Mouse (Mus musculus) midbrain, embryonic 12.5 days (tissue): ENCODE measurements around the gene Apol8. TPM values are rescaled to one million over a fixed set of nuclear protein-coding genes. Genes with fewer than 3 reads are reported as not detected.

Experiments used
- ATAC-seq: fragments of 200-750 bp; cut with Nextera tagmentation; 2 replicates; pipeline ENCODE4 v1.8.0; 2017; ENCODE audit warnings: low read depth, moderate TSS enrichment, moderate library complexity; ENCODE audit not compliant: low FRiP score
- H3K27ac ChIP-seq: fragments of 300-500 bp; sonication (generic); replicated peaks from 2 replicates; pipeline ENCODE4 v1.5.1; 2016; ENCODE audit warnings: mild to moderate bottlenecking
- H3K27me3 ChIP-seq: fragments of 300-500 bp; sonication (generic); 2 replicates; pipeline ENCODE4 v1.6.1; 2016; ENCODE audit warnings: mild to moderate bottlenecking
- H3K36me3 ChIP-seq: fragments of 300-500 bp; sonication (generic); 2 replicates; pipeline ENCODE4 v1.6.1; 2016
- H3K4me1 ChIP-seq: fragments of 300-500 bp; sonication (generic); 2 replicates; pipeline ENCODE4 v1.6.1; 2016
- H3K4me2 ChIP-seq: fragments of 300-500 bp; sonication (generic); replicated peaks from 2 replicates; pipeline ENCODE4 v1.6.1; 2016; ENCODE audit warnings: mild to moderate bottlenecking, moderate library complexity
- H3K4me3 ChIP-seq: fragments of 300-500 bp; sonication (generic); 2 replicates; pipeline ENCODE4 v1.5.1; 2016; ENCODE audit warnings: mild to moderate bottlenecking
- H3K9ac ChIP-seq: fragments of 300-500 bp; sonication (generic); replicated peaks from 2 replicates; pipeline ENCODE4 v1.6.1; 2016; ENCODE audit warnings: mild to moderate bottlenecking, moderate library complexity
- H3K9me3 ChIP-seq: fragments of 300-500 bp; sonication (generic); 2 replicates; pipeline ENCODE4 v1.6.1; 2016; ENCODE audit warnings: mild to moderate bottlenecking
- WGBS: fragments of 180-500 bp; shearing (Covaris S2); methylation state at CpG from one replicate; pipeline ENCODE4 v1.1.7; 2016; 5-methylcytosine and 5-hydroxymethylcytosine counted together
- polyA plus RNA-seq: library from polyadenylated mRNA; unstranded; fragments of >200 nt; fragmentation: Nextera tagmentation; extraction: Ambion mirVana; gene quantifications from 2 replicates; pipeline ENCODE4 v1.2.1, GENCODE M21; 2016

Apol8 gene
- polyA plus RNA-seq, 1 experiment from 2014 or later = 0.40 TPM

GRCm38 (mm10) chr15:77796409-77797035, 39.7 kb upstream of the Apol8 start:
- Histone ChIP-seq H3K4me2 (no peak overlapping the region), H3K9ac (no peak overlapping the region), H3K27ac (no peak overlapping the region), H3K9me3 (no peaks in the 10 kb centered on the region), H3K4me1 (peaks cover 16% of the 10 kb centered on the region), H3K27me3 (no peaks in the 10 kb centered on the region), H3K4me3 (no peak overlapping the region), H3K36me3 (peaks cover 14% of the 10 kb centered on the region)
- 95% methylated on average over 26 of the region's 26 CpGs for WGBS
- ATAC-seq = no peak

- Histone ChIP-seq H3K27ac (no peak overlapping the region), H3K27me3 (no peaks in the 10 kb centered on the region), H3K4me2 (no peak overlapping the region), H3K9me3 (no peaks in the 10 kb centered on the region), H3K36me3 (peaks cover 29% of the 10 kb centered on the region), H3K9ac (no peak overlapping the region), H3K4me1 (peaks cover 16% of the 10 kb centered on the region), H3K4me3 (no peak overlapping the region)
- no peak for ATAC-seq
- WGBS = 91% methylated on average over 13 of the region's 13 CpGs
Measured at GRCm38 (mm10) chr15:77794908-77795356, 38.1 kb upstream of the Apol8 start.

GRCm38 (mm10) chr15:77794138-77794907, 37.5 kb upstream of the Apol8 start:
- no peak overlapping the region for H3K9ac ChIP-seq
- WGBS = 92% methylated on average over 13 of the region's 13 CpGs

GRCm38 (mm10) chr15:77793554-77793953, 36.8 kb upstream of the Apol8 start:
- no peak overlapping the region for H3K4me3 ChIP-seq
- 94% methylated on average over 7 of the region's 7 CpGs for WGBS
- H3K9me3 ChIP-seq = no peaks in the 10 kb centered on the region
- H3K27ac ChIP-seq = no peak overlapping the region
- ATAC-seq = no peak
- H3K9ac ChIP-seq = no peak overlapping the region
- H3K4me1 ChIP-seq = peaks cover 8% of the 10 kb centered on the region; the same call in 1 of the 2 replicates
- H3K36me3 ChIP-seq = peaks cover 42% of the 10 kb centered on the region
- H3K4me2 ChIP-seq = no peak overlapping the region
- no peaks in the 10 kb centered on the region for H3K27me3 ChIP-seq

More at GRCm38 (mm10) chr15:77794138-77794907, 37.5 kb upstream of the Apol8 start:
- no peak overlapping the region for H3K4me2 ChIP-seq
- H3K27ac ChIP-seq = no peak overlapping the region
- no peaks in the 10 kb centered on the region for H3K27me3 ChIP-seq
- peaks cover 35% of the 10 kb centered on the region for H3K36me3 ChIP-seq
- H3K9me3 ChIP-seq = no peaks in the 10 kb centered on the region
- H3K4me3 ChIP-seq = no peak overlapping the region
- peaks cover 15% of the 10 kb centered on the region for H3K4me1 ChIP-seq
- ATAC-seq = no peak

GRCm38 (mm10) chr15:77793094-77793493, 36.3 kb upstream of the Apol8 start:
- no peak for ATAC-seq
- Histone ChIP-seq H3K36me3 (peaks cover 47% of the 10 kb centered on the region), H3K4me1 (0 out of 2 replicates have a peak, but pooled peaks cover 5% of the 10 kb centered on the region), H3K27me3 (no peaks in the 10 kb centered on the region), H3K4me3 (no peak overlapping the region), H3K9me3 (no peaks in the 10 kb centered on the region), H3K27ac (no peak overlapping the region), H3K4me2 (no peak overlapping the region), H3K9ac (no peak overlapping the region)
- 90% methylated on average over 4 of the region's 4 CpGs for WGBS

GRCm38 (mm10) chr15:77792056-77792455, 35.3 kb upstream of the Apol8 start:
- WGBS = 88% methylated on average over 9 of the region's 9 CpGs
- Histone ChIP-seq H3K4me3 (no peak overlapping the region), H3K27me3 (no peaks in the 10 kb centered on the region), H3K27ac (no peak overlapping the region), H3K4me1 (no peaks in the 10 kb centered on the region), H3K9ac (no peak overlapping the region), H3K36me3 (peaks cover 54% of the 10 kb centered on the region), H3K4me2 (no peak overlapping the region), H3K9me3 (no peaks in the 10 kb centered on the region)
- no peak for ATAC-seq

GRCm38 (mm10) chr15:77790656-77791405, 34.0 kb upstream of the Apol8 start:
- 87% methylated on average over 21 of the region's 21 CpGs for WGBS
- H3K4me3 ChIP-seq = no peak overlapping the region
- peaks cover 65% of the 10 kb centered on the region for H3K36me3 ChIP-seq
- H3K9me3 ChIP-seq = no peaks in the 10 kb centered on the region
- no peak for ATAC-seq
- H3K27ac ChIP-seq = no peak overlapping the region
- H3K9ac ChIP-seq = 0 out of 2 replicates have a peak overlapping the region, but pooled peaks have one; percentile 4
- no peaks in the 10 kb centered on the region for H3K27me3 ChIP-seq
- H3K4me2 ChIP-seq = no peak overlapping the region
- no peaks in the 10 kb centered on the region for H3K4me1 ChIP-seq

GRCm38 (mm10) chr15:77789186-77789585, 32.4 kb upstream of the Apol8 start:
- ATAC-seq = no peak
- 81% methylated on average over 3 of the region's 3 CpGs for WGBS

GRCm38 (mm10) chr15:77788356-77788755, 31.6 kb upstream of the Apol8 start:
- WGBS = 92% methylated on average over 6 of the region's 6 CpGs
- no peak for ATAC-seq
- no peak overlapping the region for H3K9ac ChIP-seq
- H3K27me3 ChIP-seq = no peaks in the 10 kb centered on the region
- H3K9me3 ChIP-seq = no peaks in the 10 kb centered on the region
- H3K4me3 ChIP-seq = no peak overlapping the region
- H3K4me1 ChIP-seq = no peaks in the 10 kb centered on the region
- H3K27ac ChIP-seq = no peak overlapping the region
- no peak overlapping the region for H3K4me2 ChIP-seq
- peaks cover 70% of the 10 kb centered on the region for H3K36me3 ChIP-seq

More at GRCm38 (mm10) chr15:77789186-77789585, 32.4 kb upstream of the Apol8 start:
- no peaks in the 10 kb centered on the region for H3K27me3 ChIP-seq
- no peaks in the 10 kb centered on the region for H3K4me1 ChIP-seq
- H3K36me3 ChIP-seq = peaks cover 66% of the 10 kb centered on the region
- H3K4me2 ChIP-seq = no peak overlapping the region
- H3K4me3 ChIP-seq = no peak overlapping the region
- H3K27ac ChIP-seq = no peak overlapping the region
- H3K9ac ChIP-seq = no peak overlapping the region
- no peaks in the 10 kb centered on the region for H3K9me3 ChIP-seq

GRCm38 (mm10) chr15:77785807-77786206, 29.0 kb upstream of the Apol8 start:
- H3K4me2 ChIP-seq = no peak overlapping the region
- H3K27ac ChIP-seq = no peak overlapping the region
- H3K4me3 ChIP-seq = no peak overlapping the region
- no peaks in the 10 kb centered on the region for H3K4me1 ChIP-seq
- ATAC-seq = no peak
- H3K9ac ChIP-seq = no peak overlapping the region
- H3K9me3 ChIP-seq = no peaks in the 10 kb centered on the region
- 81% methylated on average over 1 of the region's 1 CpGs for WGBS
- H3K27me3 ChIP-seq = no peaks in the 10 kb centered on the region
- peaks cover 83% of the 10 kb centered on the region for H3K36me3 ChIP-seq

- 80% methylated on average over 22 of the region's 22 CpGs for WGBS
- peak overlapping the region; percentile 2; the same call in 1 of the 2 replicates for H3K27ac ChIP-seq
- H3K9ac ChIP-seq = no peak overlapping the region
- ATAC-seq = no peak
- no peaks in the 10 kb centered on the region for H3K27me3 ChIP-seq
- no peak overlapping the region for H3K4me3 ChIP-seq
- H3K9me3 ChIP-seq = no peaks in the 10 kb centered on the region
- H3K36me3 ChIP-seq = peaks cover 83% of the 10 kb centered on the region
- H3K4me1 ChIP-seq = no peaks in the 10 kb centered on the region
- H3K4me2 ChIP-seq = no peak overlapping the region
Measured at GRCm38 (mm10) chr15:77784039-77784824, 27.4 kb upstream of the Apol8 start.
